Mouse (Mus musculus): ENCODE data around the gene Dis3l. TPM values are rescaled to one million over a fixed set of nuclear protein-coding genes. Genes with fewer than 3 reads are reported as not detected.

Dis3l gene
- total RNA-seq (2017), result 17.9 and 24.9 TPM in 2 replicates

- no peak for ATAC-seq (replicated peaks in 1 of 2; ENCODE audit: insufficient read depth in 1 of 2, low FRiP score in 2 of 2, low TSS enrichment in 1 of 2, low read depth in 1 of 2, poor library complexity in 2 of 2, severe bottlenecking in 2 of 2)
Measured at GRCm38 (mm10) chr9:64341254-64341566, at the start of gene Dis3l. Gene Dis3l, minus strand, starts transcription at chr9:64341288.

- no peak for ATAC-seq (replicated peaks in 1 of 2; ENCODE audit: insufficient read depth in 1 of 2, low FRiP score in 2 of 2, low TSS enrichment in 1 of 2, low read depth in 1 of 2, poor library complexity in 2 of 2, severe bottlenecking in 2 of 2)
Measured at GRCm38 (mm10) chr9:64389576-64390292, 48.6 kb upstream of the Dis3l start.

- no peak for ATAC-seq (replicated peaks in 1 of 2; ENCODE audit: insufficient read depth in 1 of 2, low FRiP score in 2 of 2, low TSS enrichment in 1 of 2, low read depth in 1 of 2, poor library complexity in 2 of 2, severe bottlenecking in 2 of 2)
Measured at GRCm38 (mm10) chr9:64386466-64387211, 45.6 kb upstream of the Dis3l start.

GRCm38 (mm10) chr9:64385511-64386465, 44.7 kb upstream of the Dis3l start, which contains the start of gene Megf11:
Gene Megf11, plus strand, starts transcription at chr9:64385626.
- 0 out of 4 replicates have a peak, but pooled peaks of 1 of the 2 experiments have one; percentile 12 for ATAC-seq (replicated peaks in 1 of 2; ENCODE audit: insufficient read depth in 1 of 2, low FRiP score in 2 of 2, low TSS enrichment in 1 of 2, low read depth in 1 of 2, poor library complexity in 2 of 2, severe bottlenecking in 2 of 2)

- ATAC-seq (replicated peaks in 1 of 2; ENCODE audit: insufficient read depth in 1 of 2, low FRiP score in 2 of 2, low TSS enrichment in 1 of 2, low read depth in 1 of 2, poor library complexity in 2 of 2, severe bottlenecking in 2 of 2), result no peak
Measured at GRCm38 (mm10) chr9:64383021-64383788, 42.1 kb upstream of the Dis3l start.

GRCm38 (mm10) chr9:64376380-64376779, 35.3 kb upstream of the Dis3l start:
- no peak for ATAC-seq (replicated peaks in 1 of 2; ENCODE audit: insufficient read depth in 1 of 2, low FRiP score in 2 of 2, low TSS enrichment in 1 of 2, low read depth in 1 of 2, poor library complexity in 2 of 2, severe bottlenecking in 2 of 2)

- no peak for ATAC-seq (replicated peaks in 1 of 2; ENCODE audit: insufficient read depth in 1 of 2, low FRiP score in 2 of 2, low TSS enrichment in 1 of 2, low read depth in 1 of 2, poor library complexity in 2 of 2, severe bottlenecking in 2 of 2)
Measured at GRCm38 (mm10) chr9:64371305-64371819, 30.3 kb upstream of the Dis3l start.

GRCm38 (mm10) chr9:64369871-64370270, 28.8 kb upstream of the Dis3l start:
- ATAC-seq (replicated peaks in 1 of 2; ENCODE audit: insufficient read depth in 1 of 2, low FRiP score in 2 of 2, low TSS enrichment in 1 of 2, low read depth in 1 of 2, poor library complexity in 2 of 2, severe bottlenecking in 2 of 2), result no peak

GRCm38 (mm10) chr9:64361231-64361950, 20.3 kb upstream of the Dis3l start:
- no peak for ATAC-seq (replicated peaks in 1 of 2; ENCODE audit: insufficient read depth in 1 of 2, low FRiP score in 2 of 2, low TSS enrichment in 1 of 2, low read depth in 1 of 2, poor library complexity in 2 of 2, severe bottlenecking in 2 of 2)

GRCm38 (mm10) chr9:64355627-64356026, 14.5 kb upstream of the Dis3l start:
- no peak for ATAC-seq (replicated peaks in 1 of 2; ENCODE audit: insufficient read depth in 1 of 2, low FRiP score in 2 of 2, low TSS enrichment in 1 of 2, low read depth in 1 of 2, poor library complexity in 2 of 2, severe bottlenecking in 2 of 2)

- no peak for ATAC-seq (replicated peaks in 1 of 2; ENCODE audit: insufficient read depth in 1 of 2, low FRiP score in 2 of 2, low TSS enrichment in 1 of 2, low read depth in 1 of 2, poor library complexity in 2 of 2, severe bottlenecking in 2 of 2)
Measured at GRCm38 (mm10) chr9:64351191-64351590, 10.1 kb upstream of the Dis3l start.

- no peak for ATAC-seq (replicated peaks in 1 of 2; ENCODE audit: insufficient read depth in 1 of 2, low FRiP score in 2 of 2, low TSS enrichment in 1 of 2, low read depth in 1 of 2, poor library complexity in 2 of 2, severe bottlenecking in 2 of 2)
Measured at GRCm38 (mm10) chr9:64349490-64349889, 8.4 kb upstream of the Dis3l start.

GRCm38 (mm10) chr9:64347377-64347776, 6.3 kb upstream of the Dis3l start:
- ATAC-seq (replicated peaks in 1 of 2; ENCODE audit: insufficient read depth in 1 of 2, low FRiP score in 2 of 2, low TSS enrichment in 1 of 2, low read depth in 1 of 2, poor library complexity in 2 of 2, severe bottlenecking in 2 of 2), result no peak

GRCm38 (mm10) chr9:64345931-64346330, 4.8 kb upstream of the Dis3l start:
- peak in 1 of 2 experiments; percentile 34; a peak in 2 of 4 replicates for ATAC-seq (replicated peaks in 1 of 2; ENCODE audit: insufficient read depth in 1 of 2, low FRiP score in 2 of 2, low TSS enrichment in 1 of 2, low read depth in 1 of 2, poor library complexity in 2 of 2, severe bottlenecking in 2 of 2)

GRCm38 (mm10) chr9:64343656-64344055, 2.6 kb upstream of the Dis3l start:
- no peak for ATAC-seq (replicated peaks in 1 of 2; ENCODE audit: insufficient read depth in 1 of 2, low FRiP score in 2 of 2, low TSS enrichment in 1 of 2, low read depth in 1 of 2, poor library complexity in 2 of 2, severe bottlenecking in 2 of 2)

GRCm38 (mm10) chr9:64341671-64342070, 583 bp upstream of the Dis3l start:
- ATAC-seq (replicated peaks in 1 of 2; ENCODE audit: insufficient read depth in 1 of 2, low FRiP score in 2 of 2, low TSS enrichment in 1 of 2, low read depth in 1 of 2, poor library complexity in 2 of 2, severe bottlenecking in 2 of 2), result no peak

Measured in hematopoietic stem cell, adult 5-6 weeks (primary cell).